Mouse (Mus musculus): ENCODE results near the gene Usp8.

The Usp8 gene

DNA sequence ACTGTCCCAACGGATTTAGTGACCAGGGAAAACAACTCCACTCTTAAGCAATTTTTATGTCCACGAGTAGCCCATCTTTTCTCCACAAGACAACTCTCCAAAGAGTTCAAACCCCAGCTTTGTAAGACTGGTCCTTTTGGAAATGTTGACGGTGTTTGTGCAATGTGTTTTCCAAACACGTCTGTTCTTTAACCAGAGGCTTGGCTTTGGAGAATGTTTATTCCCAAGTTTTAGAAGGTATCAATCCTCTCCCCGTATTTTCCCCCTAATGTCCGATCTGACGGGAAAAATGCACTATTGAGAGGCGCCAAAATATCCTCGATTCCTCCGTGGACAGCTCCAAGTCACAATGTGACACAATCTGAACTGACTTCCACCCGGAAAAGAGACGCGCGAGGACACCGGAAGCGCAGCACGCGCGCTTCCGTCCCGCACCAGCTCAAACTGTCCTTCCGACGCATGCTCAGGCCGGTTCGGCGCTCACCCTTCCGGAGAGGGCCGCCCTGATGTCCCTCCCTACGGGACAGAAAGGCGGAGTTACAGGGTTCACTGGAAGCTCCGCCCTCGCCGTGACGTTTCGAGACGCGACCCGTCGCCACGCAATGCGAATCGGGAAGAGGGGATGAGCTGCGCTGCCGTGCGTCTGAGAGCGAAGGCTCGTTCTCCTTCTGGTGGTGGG, at the start of gene Usp8:
Gene Usp8 (plus strand): TSS at position 570 of the 679 bp plus-strand sequence.
- peak; percentile 99 for DNase-seq (ENCODE audit: low read depth, low spot score)

DNA sequence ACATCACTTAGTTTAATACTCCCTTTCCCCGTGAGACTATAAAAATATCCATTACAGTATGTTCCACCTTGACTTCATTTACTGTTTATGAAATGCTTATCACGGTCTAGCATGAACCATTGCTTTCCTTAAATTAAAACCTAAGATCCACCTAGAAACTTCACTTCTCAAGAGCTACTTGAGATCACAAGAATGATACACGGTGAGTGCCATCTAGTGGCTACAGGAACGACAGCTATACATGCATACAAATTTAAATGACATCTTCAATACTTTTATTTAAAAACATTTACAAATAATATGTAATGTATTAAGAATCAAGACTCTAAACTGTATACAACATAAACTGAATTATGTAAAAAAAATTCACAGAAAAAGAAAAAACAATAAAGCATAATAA, 43.6 kb upstream of the Usp8 start:
- peak; percentile 57 for DNase-seq (ENCODE audit: low read depth, low spot score)

DNA sequence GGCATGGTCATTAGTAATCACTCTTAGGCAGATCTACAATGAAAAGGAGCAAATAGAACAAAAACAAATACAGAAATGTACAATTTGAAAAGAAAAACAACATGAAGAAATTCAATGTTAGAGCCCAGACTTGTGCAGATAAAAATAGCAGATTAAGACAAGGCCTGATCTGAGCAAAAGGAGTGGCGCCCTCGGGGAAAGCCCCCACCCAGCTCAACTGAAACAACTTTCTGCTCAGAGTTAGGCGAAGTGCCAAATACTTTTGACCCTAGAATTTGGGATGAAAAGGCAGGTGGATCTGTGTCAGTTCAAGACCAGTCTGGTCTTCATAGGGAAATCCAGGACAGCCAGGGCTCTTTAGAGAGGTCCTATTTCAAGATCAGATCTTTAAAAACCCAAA, 41.1 kb upstream of the Usp8 start:
- DNase-seq (ENCODE audit: low read depth, low spot score): no peak

DNA sequence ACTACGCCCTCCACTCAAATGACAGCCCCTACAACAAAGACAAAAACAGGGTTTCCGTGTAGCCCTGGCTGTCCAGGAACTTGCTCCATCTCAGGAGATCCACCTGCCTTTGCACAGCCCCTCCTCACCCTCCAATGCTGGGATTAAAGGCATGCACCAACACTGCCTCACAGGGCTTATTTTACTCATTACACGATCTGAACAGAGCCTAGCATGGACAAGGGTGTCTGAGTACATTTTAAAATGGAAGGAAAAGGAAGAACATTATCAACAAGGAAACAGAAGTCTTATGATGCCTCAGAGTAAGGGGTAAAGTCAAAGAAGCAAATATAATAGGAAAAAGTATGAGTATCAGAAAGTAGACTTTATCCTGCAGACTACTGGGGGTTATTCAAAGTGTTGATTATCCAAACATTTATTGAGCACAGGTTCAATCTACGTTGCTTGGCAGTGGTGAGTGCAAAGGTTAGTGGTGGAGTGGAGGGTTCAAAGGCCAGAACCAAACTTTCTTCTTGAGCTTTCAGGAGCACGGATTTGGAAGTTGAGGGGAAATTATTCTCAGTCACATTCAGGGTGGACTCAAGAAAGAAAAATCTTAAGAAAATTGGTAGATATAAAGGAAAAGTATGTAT, 38.4 kb upstream of the Usp8 start:
- no peak for DNase-seq (ENCODE audit: low read depth, low spot score)

DNA sequence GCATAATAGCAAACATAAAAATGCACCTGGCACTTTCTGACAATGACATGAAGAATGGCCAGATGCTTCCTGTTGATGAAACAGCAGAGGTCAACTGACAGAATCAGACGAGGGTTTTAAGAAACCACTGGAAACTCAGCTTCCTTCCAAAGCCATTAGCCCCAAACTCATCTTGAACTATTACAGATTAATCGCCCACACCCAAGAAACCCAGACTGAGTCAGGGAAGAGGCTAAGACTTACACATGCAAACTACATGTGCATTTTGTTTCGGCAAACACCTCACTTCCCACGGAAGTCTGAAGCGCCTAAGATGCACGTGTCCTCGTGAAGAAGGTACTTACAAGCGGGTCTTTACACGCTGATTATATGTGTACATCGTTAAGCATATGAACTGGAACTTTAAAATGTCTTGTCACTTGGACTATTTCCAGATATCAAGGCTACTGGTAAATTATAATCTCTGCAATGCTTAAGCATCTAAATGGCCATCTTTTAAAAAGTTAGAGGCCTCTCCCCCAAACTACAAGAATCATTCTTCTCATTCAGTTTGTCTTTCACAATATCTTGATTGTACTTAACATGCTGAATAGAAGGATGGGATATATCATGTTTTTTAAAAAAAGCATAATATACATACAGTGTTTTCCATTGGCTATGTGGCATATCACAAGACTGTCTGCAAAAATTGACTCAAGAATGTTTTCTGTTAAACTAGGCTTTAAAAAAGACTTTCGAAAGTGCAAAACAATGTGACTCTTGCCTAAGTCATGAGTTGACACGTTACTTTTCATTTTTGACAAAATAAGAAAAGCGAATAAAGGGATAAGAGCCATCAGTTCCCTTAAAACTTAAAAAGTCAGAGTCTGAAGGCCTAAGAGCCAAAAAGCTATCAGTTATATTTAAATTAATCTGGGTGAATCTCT, 33.5 kb upstream of the Usp8 start:
- no peak for DNase-seq (ENCODE audit: low read depth, low spot score)

DNA sequence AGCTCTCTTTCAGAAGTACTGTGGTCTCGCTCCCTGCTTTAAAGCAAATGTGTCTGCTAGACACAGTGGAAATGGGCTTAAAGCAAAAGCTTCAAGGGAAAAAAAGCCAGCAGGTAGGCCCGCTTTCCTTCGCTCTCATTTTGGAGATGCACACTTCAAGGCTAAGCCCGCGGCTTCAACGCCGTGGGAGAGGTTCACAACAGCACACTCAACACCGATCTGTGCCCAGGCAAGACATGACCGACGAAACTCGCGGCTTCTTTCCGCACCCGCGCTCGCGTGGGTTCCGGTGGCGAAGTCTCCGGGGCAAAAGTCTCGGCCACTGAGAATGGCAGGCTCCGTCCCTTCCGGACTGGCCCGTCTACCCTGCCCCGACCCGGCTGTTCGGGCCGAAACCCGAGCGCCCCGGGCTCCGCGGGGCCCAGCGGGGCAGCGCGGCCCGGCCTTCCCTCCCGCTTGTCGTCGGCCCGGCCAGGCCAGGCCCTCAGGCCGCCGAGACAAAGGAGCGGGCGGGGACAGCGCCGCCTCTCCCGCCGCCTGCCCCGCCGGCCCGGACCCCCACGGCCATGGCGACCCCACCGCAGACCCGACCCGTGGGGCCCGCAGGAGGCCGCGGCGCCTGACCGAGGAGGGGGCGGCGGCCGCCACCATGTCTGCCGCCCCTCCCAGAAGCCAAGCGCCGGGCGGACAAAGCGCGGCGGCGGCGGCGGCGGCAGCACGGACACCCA, 32.5 kb upstream of the Usp8 start:
- peak; percentile 69 for DNase-seq (ENCODE audit: low read depth, low spot score)

DNA sequence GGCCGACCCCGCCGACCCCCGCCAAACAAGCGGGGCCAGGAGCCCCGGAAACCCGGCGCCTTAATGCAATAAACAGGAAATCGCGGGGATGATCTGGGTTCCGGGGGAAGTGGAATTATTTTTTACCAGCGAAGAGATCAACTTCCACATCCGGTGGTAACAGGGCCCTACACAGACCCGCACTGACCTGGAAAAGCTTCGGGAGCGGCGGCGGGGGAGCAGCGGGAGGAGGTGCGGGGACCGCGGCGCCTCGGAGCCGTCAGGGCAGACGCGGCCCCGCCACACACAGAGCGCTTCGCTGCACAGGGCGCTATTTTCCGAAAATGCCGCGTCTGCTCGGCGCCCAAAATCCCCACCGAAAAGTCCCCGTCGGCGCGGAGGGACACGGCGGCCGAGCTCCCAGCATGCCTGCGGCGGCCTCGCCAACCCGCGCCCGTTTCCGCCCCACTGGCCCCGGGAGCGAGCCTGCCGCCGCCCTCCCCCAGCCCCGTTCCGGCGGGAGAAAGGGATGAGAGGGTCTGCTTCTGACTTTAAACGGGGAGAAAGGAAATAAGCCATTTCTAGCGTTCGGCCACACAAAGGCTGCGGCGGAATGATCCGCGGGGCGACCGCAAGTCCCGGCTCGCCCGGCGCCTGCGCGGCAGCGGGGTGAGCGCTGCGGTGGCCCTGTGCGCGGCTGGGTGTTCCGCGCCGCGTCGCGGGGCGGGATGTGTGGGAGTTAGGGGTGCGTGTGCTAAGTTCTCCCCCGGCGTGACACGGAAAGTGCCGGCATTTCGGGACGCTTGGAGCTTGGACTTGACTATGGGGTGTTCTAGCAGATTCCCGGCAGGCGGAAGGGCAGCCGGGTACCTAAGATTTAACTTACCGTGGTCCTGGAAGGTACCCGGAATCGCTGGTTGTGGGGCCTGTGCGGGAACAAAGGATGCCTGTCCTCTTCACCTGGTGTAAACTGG, 31.7 kb upstream of the Usp8 start:
- peak; percentile 95 for DNase-seq (ENCODE audit: low read depth, low spot score)

DNA sequence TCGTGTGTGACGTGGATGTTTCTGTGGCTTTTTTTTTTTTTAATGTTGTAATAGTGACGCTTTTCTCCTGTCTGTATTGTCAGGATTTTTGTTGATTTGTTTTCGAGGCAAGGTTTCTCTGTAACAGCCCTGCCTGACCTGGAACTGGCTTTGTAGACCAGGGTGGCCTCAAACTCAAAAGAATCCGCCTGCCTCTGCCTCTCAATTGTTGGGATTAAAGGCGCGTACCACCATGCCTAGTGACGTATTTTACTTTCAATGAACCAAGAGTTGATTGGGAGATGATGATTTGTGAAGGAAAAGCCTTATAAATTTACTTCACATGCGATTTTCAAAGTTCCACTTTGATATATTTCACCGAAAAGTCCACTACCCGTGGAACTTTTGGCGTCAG, 31.0 kb upstream of the Usp8 start, which contains the start of gene Gabpb1:
Gene Gabpb1 (minus strand): TSS at position 216 of the 394 bp plus-strand sequence.
- DNase-seq (ENCODE audit: low read depth, low spot score): no peak

DNA sequence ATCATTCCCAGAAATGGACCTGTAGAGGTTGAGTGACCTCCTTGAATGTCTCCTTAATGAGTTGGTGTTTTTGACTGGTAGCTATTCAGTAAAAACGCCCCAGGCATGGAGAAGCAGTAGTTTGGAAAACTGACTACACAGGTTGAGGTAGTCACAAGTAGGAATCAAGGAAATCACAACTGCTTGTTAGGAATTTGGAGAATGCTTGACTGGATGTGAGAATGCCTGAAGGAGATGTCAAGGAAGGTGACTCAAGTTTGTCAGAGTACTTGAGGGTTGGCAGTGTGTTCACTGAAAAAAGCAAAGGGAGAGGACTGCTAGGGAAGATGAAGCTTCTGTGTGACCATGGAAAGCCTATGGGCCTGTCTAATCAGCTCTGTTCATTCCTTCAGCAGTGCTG, 29.8 kb upstream of the Usp8 start:
- peak; percentile 58 for DNase-seq (ENCODE audit: low read depth, low spot score)

DNA sequence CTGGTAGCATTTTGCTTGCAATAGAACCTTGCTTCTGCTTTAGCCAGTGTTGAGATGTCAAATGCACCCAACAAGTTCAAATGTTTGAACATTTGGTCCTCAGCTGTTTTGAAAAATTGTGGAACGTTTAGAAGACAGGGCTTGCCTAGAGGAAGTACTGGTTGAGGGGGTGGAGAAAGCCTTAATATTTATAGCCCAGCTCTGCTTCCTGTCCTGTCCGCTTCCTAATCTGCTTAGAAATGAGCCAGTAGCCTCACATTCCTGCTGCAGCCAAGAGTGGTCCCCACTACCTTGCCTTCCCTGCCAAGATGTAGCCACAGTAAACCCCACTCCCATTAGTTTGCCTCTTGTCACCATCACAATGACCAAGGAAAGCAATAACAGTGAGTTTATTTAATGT, 24.8 kb upstream of the Usp8 start:
- DNase-seq (ENCODE audit: low read depth, low spot score): no peak

DNA sequence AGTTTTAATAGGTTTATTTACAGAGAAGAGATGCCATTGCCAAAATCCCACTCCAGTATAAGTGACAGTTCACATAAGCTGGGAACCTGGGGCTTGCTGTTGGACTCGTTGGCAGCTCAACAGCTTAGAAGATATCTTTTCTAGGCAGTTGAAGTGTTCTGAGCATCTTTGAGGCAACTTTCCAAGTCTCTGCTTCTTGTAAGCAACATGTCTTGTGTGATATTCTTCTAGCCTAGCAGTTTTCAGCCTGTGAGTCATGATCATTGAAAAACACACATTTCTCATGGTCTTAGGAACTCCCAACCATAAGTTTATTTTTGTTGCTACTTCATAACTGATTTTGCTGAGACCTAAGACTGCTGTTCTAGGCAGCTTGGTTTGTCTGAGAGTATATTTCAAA, 24.2 kb upstream of the Usp8 start:
- DNase-seq (ENCODE audit: low read depth, low spot score): no peak

DNA sequence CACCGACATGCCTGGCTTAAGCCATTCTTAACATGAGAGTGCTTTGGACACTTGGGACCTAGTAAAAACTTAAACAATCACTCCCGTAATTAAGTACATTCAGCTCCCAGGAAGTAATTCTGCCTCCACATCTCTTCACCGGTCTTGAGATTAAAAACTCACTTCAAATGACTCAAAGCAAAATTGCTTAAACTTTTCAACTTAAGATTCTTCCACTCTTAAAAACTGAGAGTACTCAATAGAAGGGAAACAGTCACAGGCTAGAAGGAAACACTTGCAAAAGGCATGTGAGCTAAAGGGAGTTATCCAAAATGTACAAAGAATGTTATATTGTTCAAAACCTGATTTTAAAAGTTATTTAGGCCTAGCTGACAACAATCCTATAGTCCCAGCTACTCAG, 15.8 kb upstream of the Usp8 start:
- no peak for DNase-seq (ENCODE audit: low read depth, low spot score)

DNA sequence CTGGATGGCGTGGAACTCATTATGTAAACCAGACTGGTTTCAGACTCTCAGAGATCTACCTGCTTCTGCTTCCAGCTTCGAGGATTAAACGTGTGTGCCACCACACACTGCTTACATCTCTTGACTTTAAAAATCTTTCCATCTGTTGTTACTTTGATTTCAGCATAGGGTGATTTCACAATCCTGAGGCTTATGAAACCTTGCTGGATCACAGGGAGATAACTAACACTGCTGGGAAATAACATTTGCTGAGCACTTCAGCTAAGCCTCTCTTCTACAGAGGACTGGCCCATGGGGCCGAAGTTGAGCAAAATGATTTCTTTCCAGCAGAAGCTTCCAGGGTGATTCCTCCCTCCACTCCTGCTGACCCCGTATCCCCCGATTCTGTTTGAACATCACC, 11.8 kb upstream of the Usp8 start:
- DNase-seq (ENCODE audit: low read depth, low spot score): no peak

DNA sequence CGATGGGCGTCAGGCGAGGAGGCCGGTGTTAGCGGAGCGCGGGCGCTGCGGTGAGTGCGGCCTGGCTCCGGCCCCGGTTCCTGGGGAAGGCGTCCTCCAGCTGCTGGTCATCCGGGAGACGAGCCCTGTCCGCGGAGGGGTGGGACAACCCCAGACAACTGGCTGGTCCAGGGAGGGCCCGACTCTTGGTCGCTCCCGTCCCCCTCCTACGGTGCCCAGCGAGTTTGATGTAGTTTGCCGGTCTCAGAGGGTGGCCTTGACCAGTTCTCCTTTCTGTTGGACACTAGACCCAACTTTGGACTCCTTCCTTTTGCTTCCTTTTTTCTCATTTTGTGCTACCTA, 281 bp downstream of the Usp8 start:
- no peak for DNase-seq (ENCODE audit: low read depth, low spot score)

DNA sequence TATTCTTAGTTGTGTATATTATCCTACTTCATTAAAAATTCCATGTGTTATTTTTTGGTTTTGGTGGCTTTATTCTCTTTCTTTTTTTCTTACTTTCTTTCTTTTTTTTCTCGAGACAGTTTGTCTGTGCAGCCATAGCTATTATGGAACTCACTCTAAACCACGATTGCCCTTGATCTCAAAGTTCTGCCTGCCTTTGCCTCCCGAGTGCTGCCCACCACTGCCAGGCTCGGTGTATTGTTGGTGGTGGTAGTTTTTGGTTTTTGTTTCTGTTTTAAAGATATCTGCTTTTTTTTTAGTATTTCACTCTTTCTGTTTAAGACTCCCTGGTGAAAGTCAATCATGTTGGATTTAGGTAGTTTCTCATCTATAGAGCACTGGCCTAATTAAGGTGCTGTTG, 1.2 kb downstream of the Usp8 start:
- DNase-seq (ENCODE audit: low read depth, low spot score): no peak

DNA sequence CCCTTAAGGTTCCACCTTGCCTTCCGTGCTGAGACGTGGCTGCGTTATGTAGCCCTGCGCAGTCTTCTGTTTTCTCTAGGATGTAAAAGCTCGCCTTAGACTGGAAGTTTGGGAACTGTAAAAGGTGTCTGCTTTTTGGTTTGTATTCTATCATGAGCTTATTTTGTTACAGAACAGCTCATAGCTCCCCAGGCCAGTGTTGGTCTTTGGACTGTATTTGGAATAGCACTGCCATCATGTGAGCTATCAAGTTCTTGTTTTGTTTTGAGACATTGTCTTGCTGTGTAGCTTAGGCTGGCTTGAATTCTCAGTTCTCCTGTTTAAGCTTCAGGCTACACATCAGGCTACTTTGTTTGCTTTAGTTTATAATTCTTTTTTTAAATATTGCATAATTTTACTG, 5.4 kb downstream of the Usp8 start:
- no peak for DNase-seq (ENCODE audit: low read depth, low spot score)

DNA sequence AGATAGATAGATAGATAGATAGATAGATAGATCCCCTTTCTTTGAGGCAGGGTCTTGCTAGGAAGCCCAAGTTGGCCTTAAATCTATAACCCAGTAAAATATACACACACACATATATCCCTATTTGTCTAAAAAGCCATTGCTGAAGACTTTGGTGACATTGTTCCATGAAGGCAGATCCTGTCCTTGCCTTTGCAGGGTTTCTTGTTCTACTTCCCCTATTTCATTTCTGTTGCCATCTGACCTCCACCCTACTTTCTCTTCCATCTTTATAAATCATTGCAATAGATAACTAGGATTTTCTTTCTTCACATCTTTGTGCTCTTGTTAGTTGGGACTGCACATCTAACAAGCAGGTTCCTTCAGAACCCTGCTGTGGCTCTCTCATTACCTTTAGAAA, 5.8 kb downstream of the Usp8 start:
- no peak for DNase-seq (ENCODE audit: low read depth, low spot score)

DNA sequence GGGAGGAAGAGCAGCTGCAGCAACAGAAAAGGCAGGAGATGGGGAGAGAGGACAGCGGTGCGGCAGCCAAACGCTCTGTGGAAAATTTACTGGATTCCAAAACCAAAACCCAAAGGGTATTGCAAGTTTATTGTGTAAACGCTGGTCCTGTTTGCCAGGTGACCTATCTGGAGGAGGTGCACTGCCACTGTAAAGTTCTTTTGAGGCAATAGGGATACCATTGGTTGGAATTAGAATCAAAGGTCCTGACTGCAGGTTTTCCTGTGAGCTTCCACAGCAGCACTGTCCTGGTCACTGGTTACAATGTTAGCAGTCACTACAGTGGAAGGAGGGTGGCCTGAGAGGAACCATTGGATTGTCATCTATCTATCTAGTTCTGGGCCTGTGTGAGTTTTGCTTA, 22.1 kb downstream of the Usp8 start:
- no peak for DNase-seq (ENCODE audit: low read depth, low spot score)

DNA sequence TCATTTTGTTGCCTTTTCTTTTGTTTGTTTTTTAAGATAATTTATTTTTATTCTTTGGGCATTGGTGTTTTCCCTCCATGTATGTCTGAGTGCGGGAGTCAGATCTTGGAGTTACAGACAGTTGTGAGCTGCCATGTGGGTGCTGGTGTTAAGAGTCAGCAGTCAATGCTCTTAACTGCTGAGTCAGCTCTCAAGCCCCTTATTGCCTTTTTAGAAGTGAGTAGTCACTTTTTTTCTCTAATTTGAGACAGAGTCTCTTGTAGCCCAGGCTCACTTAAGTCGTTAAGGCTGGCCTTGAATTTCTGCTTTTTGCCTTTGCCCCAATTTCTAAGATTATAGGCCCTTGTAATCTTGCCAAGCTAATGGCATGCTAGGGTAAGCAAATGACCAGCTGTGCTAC, 23.4 kb downstream of the Usp8 start:
- DNase-seq (ENCODE audit: low read depth, low spot score): no peak

DNA sequence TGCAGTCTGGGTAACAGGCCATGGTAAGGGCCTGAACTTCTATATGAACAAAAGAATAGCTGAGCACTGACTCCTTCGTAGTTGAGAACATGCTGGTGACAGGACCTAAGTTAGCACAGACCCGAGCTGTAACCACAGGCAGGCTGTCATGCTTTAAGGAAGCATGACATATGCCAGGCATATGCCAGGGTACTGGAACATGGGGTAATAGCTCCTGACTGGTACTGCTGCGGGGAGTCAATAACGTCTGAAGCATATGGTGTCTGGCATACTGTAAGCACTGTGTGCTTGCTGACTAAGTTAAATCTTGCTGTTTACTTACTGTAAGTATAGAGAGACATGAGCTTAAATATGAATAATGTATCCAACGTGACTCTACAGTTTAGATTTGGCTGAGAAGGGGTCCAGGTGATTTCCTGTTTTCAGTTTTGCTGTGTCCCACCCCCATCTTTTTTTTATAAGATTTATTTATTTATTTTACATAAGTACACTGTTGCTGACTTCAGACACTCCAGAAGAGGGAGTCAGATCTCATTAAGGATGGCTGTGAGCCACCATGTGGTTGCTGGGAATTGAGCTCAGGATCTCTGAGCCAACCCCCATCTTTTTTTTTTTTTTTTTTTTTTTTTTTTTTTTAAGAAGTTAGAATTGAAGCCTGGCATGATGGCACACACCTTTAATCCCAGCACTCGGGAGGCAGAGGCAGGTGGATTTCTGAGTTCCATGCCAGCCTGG, 28.4 kb downstream of the Usp8 start:
- no peak for DNase-seq (ENCODE audit: low read depth, low spot score)

All from ZHBTc4 (cell line).